Mouse (Mus musculus) G1E-ER4 (cell line): ENCODE data around the gene Phlpp2. TPM values are rescaled to one million over a fixed set of nuclear protein-coding genes. Genes with fewer than 3 reads are reported as not detected.

Experiments
- GATA1 ChIP-seq: IDR thresholded peaks from one replicate; pipeline ENCODE4 v1.8.0; 2012; ENCODE audit warnings: low read length, inconsistent platforms
- polyA plus RNA-seq: library from polyadenylated mRNA; stranded (reverse); fragments of >175 nt; gene quantifications from 2 replicates; pipeline ENCODE4 v1.2.3, GENCODE M21; 2012

The Phlpp2 gene
- polyA plus RNA-seq, 1 experiment: 5.5 TPM

- TF ChIP-seq GATA1: no peak
Measured at GRCm38 (mm10) chr8:109982386-109983105, 114.2 kb downstream of the Phlpp2 start.

GRCm38 (mm10) chr8:109983944-109984343 is 115.6 kb downstream of the Phlpp2 start:
- no peak for TF ChIP-seq GATA1

- no peak for TF ChIP-seq GATA1
Measured at GRCm38 (mm10) chr8:109986384-109986783, 118.0 kb downstream of the Phlpp2 start.

GRCm38 (mm10) chr8:109987776-109988175 is 119.4 kb downstream of the Phlpp2 start:
- TF ChIP-seq GATA1: no peak

GRCm38 (mm10) chr8:109989151-109989550 is 120.8 kb downstream of the Phlpp2 start:
- TF ChIP-seq GATA1: no peak

GRCm38 (mm10) chr8:109990224-109990623 is 121.9 kb downstream of the Phlpp2 start, which contains the start of gene Tat:
Gene Tat, plus strand, starts transcription at chr8:109990437.
- no peak for TF ChIP-seq GATA1

- no peak for TF ChIP-seq GATA1
Measured at GRCm38 (mm10) chr8:109992166-109992565, 123.8 kb downstream of the Phlpp2 start.

- TF ChIP-seq GATA1: no peak
Measured at GRCm38 (mm10) chr8:109992951-109993350, 124.6 kb downstream of the Phlpp2 start.

Other genes starting within 250 kb of the Phlpp2 start
- 21.9 and 29.2 TPM in 2 replicates for gene Ist1, start 175.3 kb upstream of the Phlpp2 start, polyA plus RNA-seq
- gene Zfp821, start 163.0 kb upstream of the Phlpp2 start, polyA plus RNA-seq: 6.6 and 8.2 TPM in 2 replicates
- 25.4 and 38.6 TPM in 2 replicates for gene Atxn1l, start 130.8 kb upstream of the Phlpp2 start, polyA plus RNA-seq
- gene Ap1g1, start 90.0 kb upstream of the Phlpp2 start, polyA plus RNA-seq: 49.1 and 53.4 TPM in 2 replicates
- not detected in 2 replicates for gene Marveld3, start 93.7 kb downstream of the Phlpp2 start, polyA plus RNA-seq
- not detected in 2 replicates for gene Tat, start 121.9 kb downstream of the Phlpp2 start, polyA plus RNA-seq
- gene Chst4, start 171.2 kb downstream of the Phlpp2 start, polyA plus RNA-seq: not detected in 2 replicates
- not detected in 2 replicates for gene Zfp612, start 211.2 kb downstream of the Phlpp2 start, polyA plus RNA-seq
- gene Gm21964, start 232.7 kb downstream of the Phlpp2 start, polyA plus RNA-seq: not detected in 2 replicates
- gene Gm17720, start 234.2 kb downstream of the Phlpp2 start, polyA plus RNA-seq: not detected in 2 replicates